Mouse (Mus musculus) liver, postnatal 0 days (tissue): Measurements from ENCODE around the gene Vmn1r209.
"Not testable (repeated sequence)": the region's sequence is repeated elsewhere in the genome, so short reads cannot be mapped to it uniquely, and the experiment has no call there.

Experiments used
- CTCF ChIP-seq: sonication (generic); IDR thresholded peaks from 2 replicates; pipeline ENCODE4 v1.5.1; 2016; ENCODE audit warnings: antibody characterized with exemption, low read depth
- EP300 ChIP-seq: IDR thresholded peaks from 2 replicates; pipeline ENCODE4 v1.6.1; 2016; ENCODE audit warnings: antibody characterized with exemption, low read depth, mild to moderate bottlenecking

GRCm38 (mm10) chr13:22788096-22788495 is 21.4 kb downstream of the Vmn1r209 start:
- not testable (repeated sequence) for TF ChIP-seq CTCF, EP300
